7 mouse cellular contexts compared by ENCODE assay signal in genomic region chr7:131409988-131410385, GRCm38 (mm10). TPM values are rescaled to one million over a fixed set of nuclear protein-coding genes. Genes with fewer than 3 reads are reported as not detected.
A peak's percentile ranks its signal among the peaks of the same experiment; 100 is the strongest.
DNase-seq lines count a peak whose midpoint lies in the region; ATAC-seq lines count a peak whose summit lies in the region.

No protein-coding gene starts in this region.

- H3K9ac ChIP-seq in lung, embryonic 16.5 days (ENCODE audit: low read length): peak overlapping the region; percentile 98
- H3K9ac ChIP-seq in hindbrain, embryonic 13.5 days: peak overlapping the region; percentile 97

- peaks cover 17% of the 10 kb centered on the region for H3K4me1 ChIP-seq in lung, embryonic 16.5 days (replicated peaks; ENCODE audit: control insufficient read depth, insufficient read depth, low read length)
- peaks cover 18% of the 10 kb centered on the region for H3K4me1 ChIP-seq in embryonic facial prominence, embryonic 10.5 days
- H3K4me1 ChIP-seq in hindbrain, embryonic 13.5 days (replicated peaks): peaks cover 36% of the 10 kb centered on the region

- no peaks in the 10 kb centered on the region for H3K36me3 ChIP-seq in lung, embryonic 16.5 days (ENCODE audit: control insufficient read depth, insufficient read depth, low read length)
- peaks cover 10% of the 10 kb centered on the region; the same call in 1 of the 2 replicates for H3K36me3 ChIP-seq in embryonic facial prominence, embryonic 10.5 days (replicated peaks)
- H3K36me3 ChIP-seq in hindbrain, embryonic 13.5 days: no peaks in the 10 kb centered on the region

- H3K4me3 ChIP-seq in lung, embryonic 16.5 days (ENCODE audit: low read length): peak overlapping the region; percentile 98
- peak overlapping the region; percentile 99 for H3K4me3 ChIP-seq in embryonic facial prominence, embryonic 10.5 days
- H3K4me3 ChIP-seq in hindbrain, embryonic 13.5 days: peak overlapping the region; percentile 96

- H3K9me3 ChIP-seq in lung, embryonic 16.5 days (ENCODE audit: control insufficient read depth, low read length): no peaks in the 10 kb centered on the region
- H3K9me3 ChIP-seq in embryonic facial prominence, embryonic 10.5 days: no peaks in the 10 kb centered on the region
- no peaks in the 10 kb centered on the region for H3K9me3 ChIP-seq in hindbrain, embryonic 13.5 days

- 0% methylated on average over 38 of the region's 38 CpGs for WGBS in lung, embryonic 16.5 days
- under 1% methylated on average over 38 of the region's 38 CpGs for WGBS in embryonic facial prominence, embryonic 10.5 days
- WGBS in hindbrain, embryonic 13.5 days: under 1% methylated on average over 38 of the region's 38 CpGs

- DNase-seq in lung, postnatal 4 days: no peak
- no peak for DNase-seq in embryonic facial prominence, embryonic 10.5 days (ENCODE audit: low spot score)
- DNase-seq in adipocyte (ENCODE audit: low spot score): no peak
- DNase-seq in kidney, postnatal 4 days: no peak

- H3K27me3 ChIP-seq in lung, embryonic 16.5 days (ENCODE audit: control insufficient read depth, insufficient read depth, low read depth, low read length): no peaks in the 10 kb centered on the region
- no peaks in the 10 kb centered on the region for H3K27me3 ChIP-seq in embryonic facial prominence, embryonic 10.5 days (replicated peaks; ENCODE audit: low read depth, poor library complexity, severe bottlenecking)
- H3K27me3 ChIP-seq in hindbrain, embryonic 13.5 days: no peaks in the 10 kb centered on the region

- peak; percentile 36 for ATAC-seq in lung, embryonic 16.5 days (ENCODE audit: low read depth)
- peak; percentile 79 for ATAC-seq in hindbrain, embryonic 13.5 days (ENCODE audit: low FRiP score)
- ATAC-seq in megakaryocyte-erythroid progenitor cell, adult 5-6 weeks (replicated peaks; ENCODE audit: low FRiP score, low TSS enrichment, poor library complexity, severe bottlenecking): peak; percentile 46

- H3K4me2 ChIP-seq in lung, embryonic 16.5 days (ENCODE audit: low read depth, low read length): peak overlapping the region; percentile 83
- H3K4me2 ChIP-seq in hindbrain, embryonic 13.5 days: peak overlapping the region; percentile 72

- H3K27ac ChIP-seq in lung, embryonic 16.5 days (ENCODE audit: low read length): peak overlapping the region; percentile 65
- peak overlapping the region; percentile 95 for H3K27ac ChIP-seq in embryonic facial prominence, embryonic 10.5 days (replicated peaks)
- H3K27ac ChIP-seq in hindbrain, embryonic 13.5 days: peak overlapping the region; percentile 90

RNA-seq across cellular contexts. Expression of gene Ikzf5, which starts 0.3 kb away (rescaled TPM):
- polyA plus RNA-seq in lung, embryonic 16.5 days (2015; fragmentation: Nextera tagmentation; extraction: Ambion mirVana): 13.5 and 16.9 TPM in 2 replicates
- 17.3 and 18.1 TPM in 2 replicates for polyA plus RNA-seq in embryonic facial prominence, embryonic 10.5 days (2016; fragmentation: Nextera tagmentation; extraction: Ambion mirVana)
- polyA plus RNA-seq in hindbrain, embryonic 13.5 days (2015; fragmentation: Nextera tagmentation; extraction: Ambion mirVana): 13.1 and 14.9 TPM in 2 replicates
- 34.8 and 55.7 TPM in 2 replicates for total RNA-seq in megakaryocyte-erythroid progenitor cell, adult 5-6 weeks (2014; fragmentation: Nextera tagmentation)
- total RNA-seq in megakaryocyte-erythroid progenitor cell, adult 5-6 weeks (2017): 34.0 and 34.6 TPM in 2 replicates

RNA-seq across cellular contexts. Expression of gene Acadsb, which starts 0.4 kb away (rescaled TPM):
- polyA plus RNA-seq in lung, embryonic 16.5 days (2015; fragmentation: Nextera tagmentation; extraction: Ambion mirVana): 198 and 207 TPM in 2 replicates
- 59.5 and 67.4 TPM in 2 replicates for polyA plus RNA-seq in embryonic facial prominence, embryonic 10.5 days (2016; fragmentation: Nextera tagmentation; extraction: Ambion mirVana)
- polyA plus RNA-seq in hindbrain, embryonic 13.5 days (2015; fragmentation: Nextera tagmentation; extraction: Ambion mirVana): 98.6 and 99.7 TPM in 2 replicates
- 7.8 and 18.2 TPM in 2 replicates for total RNA-seq in megakaryocyte-erythroid progenitor cell, adult 5-6 weeks (2014; fragmentation: Nextera tagmentation)
- total RNA-seq in megakaryocyte-erythroid progenitor cell, adult 5-6 weeks (2017): 21.7 and 33.1 TPM in 2 replicates

RNA-seq across cellular contexts. Expression of gene Pstk, which starts 39.0 kb away (rescaled TPM):
- 57.8 and 61.4 TPM in 2 replicates for polyA plus RNA-seq in lung, embryonic 16.5 days (2015; fragmentation: Nextera tagmentation; extraction: Ambion mirVana)
- polyA plus RNA-seq in embryonic facial prominence, embryonic 10.5 days (2016; fragmentation: Nextera tagmentation; extraction: Ambion mirVana): 71.4 and 75.2 TPM in 2 replicates
- 42.7 and 46.4 TPM in 2 replicates for polyA plus RNA-seq in hindbrain, embryonic 13.5 days (2015; fragmentation: Nextera tagmentation; extraction: Ambion mirVana)
- total RNA-seq in megakaryocyte-erythroid progenitor cell, adult 5-6 weeks (2014; fragmentation: Nextera tagmentation): 21.3 and 35.3 TPM in 2 replicates
- total RNA-seq in megakaryocyte-erythroid progenitor cell, adult 5-6 weeks (2017): 9.2 and 30.5 TPM in 2 replicates

RNA-seq across cellular contexts. Expression of gene 2310057M21Rik, which starts 47.4 kb away (rescaled TPM):
- 19.6 and 21.3 TPM in 2 replicates for polyA plus RNA-seq in lung, embryonic 16.5 days (2015; fragmentation: Nextera tagmentation; extraction: Ambion mirVana)
- polyA plus RNA-seq in embryonic facial prominence, embryonic 10.5 days (2016; fragmentation: Nextera tagmentation; extraction: Ambion mirVana): 20.8 and 23.9 TPM in 2 replicates
- polyA plus RNA-seq in hindbrain, embryonic 13.5 days (2015; fragmentation: Nextera tagmentation; extraction: Ambion mirVana): 22.9 and 30.0 TPM in 2 replicates
- 8.0 and 14.3 TPM in 2 replicates for total RNA-seq in megakaryocyte-erythroid progenitor cell, adult 5-6 weeks (2014; fragmentation: Nextera tagmentation)
- total RNA-seq in megakaryocyte-erythroid progenitor cell, adult 5-6 weeks (2017): 4.1 and 12.4 TPM in 2 replicates
